Mouse (Mus musculus): Measurements from ENCODE around the gene Polr3b. TPM values are rescaled to one million over a fixed set of nuclear protein-coding genes. Genes with fewer than 3 reads are reported as not detected.

The Polr3b gene
- 4.6 and 5.4 TPM in 2 replicates for polyA plus RNA-seq (2021; fragmentation: Nextera tagmentation)
- long read RNA-seq, experiment 1, partial matches to known transcripts = 5 of 6 reads
- long read RNA-seq, experiment 1, other reads (novel, unspliced or antisense) = 1 of 6 reads
- long read RNA-seq, experiment 2, full-length matches to known transcripts = 17 of 29 reads
- long read RNA-seq, experiment 2, partial matches to known transcripts = 8 of 29 reads
- long read RNA-seq, experiment 2, other reads (novel, unspliced or antisense) = 4 of 29 reads

DNA sequence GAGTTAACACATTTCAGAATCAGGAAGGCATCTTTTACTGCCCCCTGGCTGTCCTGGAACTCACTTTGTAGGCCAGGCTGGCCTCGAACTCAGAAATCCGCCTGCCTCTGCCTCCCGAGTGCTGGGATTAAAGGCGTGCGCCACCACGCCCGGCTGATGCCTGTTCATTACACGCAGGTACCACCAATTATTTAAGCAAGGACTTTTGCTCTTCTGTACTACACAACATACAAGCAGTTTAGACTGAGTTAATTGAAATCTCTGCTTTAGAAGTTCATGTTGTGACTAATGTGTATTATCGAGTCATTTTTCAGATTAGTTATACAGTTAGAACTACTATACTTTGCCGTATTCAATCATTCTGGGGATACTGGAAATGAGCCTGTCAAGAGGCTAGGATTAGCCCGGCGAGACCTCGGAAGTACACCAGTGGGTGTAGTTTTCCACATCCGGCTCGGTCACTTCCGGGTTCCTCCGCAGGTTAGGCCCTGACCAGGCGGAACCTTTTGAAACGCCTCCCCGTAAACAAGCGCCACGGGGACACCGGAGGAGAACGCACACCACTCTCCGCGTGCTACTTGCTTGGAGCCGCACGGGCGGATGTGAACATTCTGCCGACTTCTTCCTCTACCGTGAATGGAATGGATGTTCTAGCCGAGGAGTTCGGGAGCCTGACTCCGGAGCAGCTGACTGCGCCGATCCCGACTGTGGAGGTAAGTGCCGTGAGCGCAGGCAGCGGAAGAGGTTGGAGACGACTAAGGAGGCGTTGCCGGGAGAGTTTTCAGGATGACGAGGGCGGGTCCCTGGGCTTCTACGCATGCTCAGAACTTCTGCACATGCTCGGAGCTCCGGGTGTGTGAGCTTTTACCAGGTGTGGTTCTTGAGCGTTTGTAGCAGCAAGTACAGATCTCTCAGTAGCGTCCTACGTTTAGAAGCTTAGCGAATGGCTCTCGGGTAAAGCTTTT is at the start of gene Polr3b:
Gene Polr3b (plus strand): TSS at position 467 of the 965 bp plus-strand sequence.

DNA sequence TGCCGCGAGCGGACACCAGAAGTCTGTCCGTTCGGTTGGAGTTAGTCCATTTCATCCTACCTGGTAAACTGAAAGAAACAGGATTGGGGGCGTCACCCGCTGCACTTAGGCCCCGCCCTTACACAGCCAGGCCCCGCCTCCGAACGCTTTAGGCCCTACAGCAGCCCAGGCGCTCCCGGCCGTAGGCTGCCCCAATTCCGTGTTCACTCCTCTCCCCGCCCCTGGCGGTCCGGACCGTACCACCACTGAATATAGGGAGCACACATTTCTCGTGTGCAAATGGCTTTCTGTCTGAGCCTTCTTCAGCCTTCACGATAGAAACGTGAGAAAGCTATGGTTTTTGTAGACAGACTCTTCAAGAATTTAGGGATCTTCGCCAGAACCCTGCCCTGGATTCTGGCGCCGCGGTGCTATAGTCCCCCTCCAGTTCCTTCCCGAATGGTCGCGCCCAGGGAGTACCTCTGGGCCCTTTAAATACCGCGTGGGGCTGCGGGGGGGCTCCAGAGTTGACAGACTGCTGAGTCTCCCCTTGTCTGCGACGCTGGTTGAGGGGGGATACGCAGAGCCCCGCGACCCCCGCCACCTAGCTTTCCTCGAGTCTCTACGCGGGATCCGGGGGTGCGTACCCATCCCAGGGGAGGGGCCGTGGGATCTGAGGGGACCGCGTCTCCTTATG is 45.6 kb upstream of the Polr3b start, which contains the start of gene Tcp11l2:
Gene Tcp11l2 (plus strand): TSS at position 232 of the 676 bp plus-strand sequence.

DNA sequence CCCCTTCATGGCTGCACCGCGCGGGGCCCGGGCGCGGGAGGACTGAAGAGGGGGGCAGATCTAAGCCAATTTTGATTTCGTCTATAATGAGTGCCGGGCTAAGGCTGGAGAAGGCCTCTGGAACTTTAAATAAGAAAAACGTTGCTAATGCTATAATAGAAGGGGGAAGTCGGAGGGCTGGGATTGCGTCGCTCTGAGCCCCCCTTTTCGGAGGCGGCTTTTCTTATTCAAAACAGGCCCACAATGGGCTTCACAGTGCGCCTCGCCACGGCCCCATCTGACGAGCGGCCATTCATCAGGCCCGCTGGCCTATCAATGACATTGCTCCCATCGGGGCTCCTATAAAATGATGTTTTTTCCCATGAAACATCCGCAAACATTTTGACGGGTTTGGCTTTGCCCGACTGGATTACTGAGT is 133.7 kb downstream of the Polr3b start, which contains the start of gene Rfx4:
Gene Rfx4 (plus strand): TSS at position 277 of the 418 bp plus-strand sequence.

Other genes with a start within 250 kb of the Polr3b start
- 2.5 and 3.5 TPM in 2 replicates for gene Nuak1, start 181.7 kb upstream of the Polr3b start, polyA plus RNA-seq (2021; fragmentation: Nextera tagmentation)
- gene Ckap4, start 88.2 kb upstream of the Polr3b start, polyA plus RNA-seq (2021; fragmentation: Nextera tagmentation) = 3.5 and 5.5 TPM in 2 replicates
- gene Tcp11l2, start 45.7 kb upstream of the Polr3b start, polyA plus RNA-seq (2021; fragmentation: Nextera tagmentation) = 20.8 and 21.5 TPM in 2 replicates
- gene Rfx4, start 133.8 kb downstream of the Polr3b start, polyA plus RNA-seq (2021; fragmentation: Nextera tagmentation) = 7.0 and 7.6 TPM in 2 replicates

Data from layer of hippocampus, adult 6 months (tissue).